Mouse (Mus musculus) midbrain, postnatal 0 days (tissue): ENCODE measurements around the gene A630095N17Rik. TPM values are rescaled to one million over a fixed set of nuclear protein-coding genes. Genes with fewer than 3 reads are reported as not detected.
"Not testable (repeated sequence)": the region's sequence is repeated elsewhere in the genome, so short reads cannot be mapped to it uniquely, and the experiment has no call there.

Experiments used
- ATAC-seq: fragments of 200-750 bp; cut with Nextera tagmentation; 2 replicates; pipeline ENCODE4 v1.8.0; 2017; ENCODE audit warnings: moderate number of reproducible peaks, mild to moderate bottlenecking, moderate TSS enrichment, moderate library complexity; ENCODE audit not compliant: low FRiP score
- DNase-seq: peaks from one replicate; pipeline ENCODE4 v3.0.0-alpha.2; 2015; ENCODE audit warnings: low spot score
- H3K27ac ChIP-seq: fragments of 300-500 bp; sonication (generic); 2 replicates; pipeline ENCODE4 v1.5.1; 2014; ENCODE audit warnings: low read depth, mild to moderate bottlenecking, low read length, mixed read lengths
- H3K27me3 ChIP-seq: fragments of 300-500 bp; sonication (generic); 2 replicates; pipeline ENCODE4 v1.6.1; 2014; ENCODE audit warnings: low read length, control low read depth, mixed read lengths; ENCODE audit not compliant: insufficient read depth
- H3K36me3 ChIP-seq: fragments of 300-500 bp; sonication (generic); 2 replicates; pipeline ENCODE4 v1.6.1; 2014; ENCODE audit warnings: low read length, control low read depth, mixed read lengths; ENCODE audit not compliant: insufficient read depth
- H3K4me1 ChIP-seq: fragments of 300-500 bp; sonication (generic); 2 replicates; pipeline ENCODE4 v1.6.1; 2014; ENCODE audit warnings: mild to moderate bottlenecking, control low read depth, antibody characterized with exemption, low read length, mixed read lengths; ENCODE audit not compliant: insufficient read depth
- H3K4me2 ChIP-seq: fragments of 300-500 bp; sonication (generic); 2 replicates; pipeline ENCODE4 v1.6.1; 2014; ENCODE audit warnings: low read depth, mild to moderate bottlenecking, low read length, mixed read lengths; ENCODE audit not compliant: poor library complexity, severe bottlenecking
- H3K4me3 ChIP-seq: fragments of 300-500 bp; sonication (generic); 2 replicates; pipeline ENCODE4 v1.5.1; 2014; ENCODE audit warnings: low read depth, mild to moderate bottlenecking, low read length, moderate library complexity
- H3K9ac ChIP-seq: fragments of 300-500 bp; sonication (generic); replicated peaks from 2 replicates; pipeline ENCODE4 v1.6.1; 2014; ENCODE audit warnings: mild to moderate bottlenecking, low read length, moderate library complexity, mixed read lengths; ENCODE audit not compliant: poor library complexity, severe bottlenecking
- H3K9me3 ChIP-seq: fragments of 300-500 bp; sonication (generic); 2 replicates; pipeline ENCODE4 v1.6.1; 2016; ENCODE audit warnings: low read length, control low read depth
- CTCF ChIP-seq: IDR thresholded peaks from 2 replicates; pipeline ENCODE4 v1.5.1; 2016; ENCODE audit warnings: antibody characterized with exemption, mild to moderate bottlenecking
- WGBS: fragments of 180-500 bp; shearing (Covaris S2); extraction: QIAGEN DNeasy Blood & Tissue Kit; methylation state at CpG from one replicate; pipeline ENCODE4 v1.1.7; 2014; 5-methylcytosine and 5-hydroxymethylcytosine counted together
- polyA plus RNA-seq: library from polyadenylated mRNA; unstranded; fragments of >200 nt; fragmentation: Nextera tagmentation; extraction: Ambion mirVana; gene quantifications from 2 replicates; pipeline ENCODE4 v1.2.1, GENCODE M21; 2015
- total RNA-seq: library from RNA; depleted of rRNA; stranded (reverse); fragments of >200 nt; gene quantifications from 2 replicates; pipeline ENCODE4 v1.2.3, GENCODE M21; 2014

Gene A630095N17Rik
- total and polyA plus RNA-seq, 2 experiments from 2014 or later = not detected

DNA sequence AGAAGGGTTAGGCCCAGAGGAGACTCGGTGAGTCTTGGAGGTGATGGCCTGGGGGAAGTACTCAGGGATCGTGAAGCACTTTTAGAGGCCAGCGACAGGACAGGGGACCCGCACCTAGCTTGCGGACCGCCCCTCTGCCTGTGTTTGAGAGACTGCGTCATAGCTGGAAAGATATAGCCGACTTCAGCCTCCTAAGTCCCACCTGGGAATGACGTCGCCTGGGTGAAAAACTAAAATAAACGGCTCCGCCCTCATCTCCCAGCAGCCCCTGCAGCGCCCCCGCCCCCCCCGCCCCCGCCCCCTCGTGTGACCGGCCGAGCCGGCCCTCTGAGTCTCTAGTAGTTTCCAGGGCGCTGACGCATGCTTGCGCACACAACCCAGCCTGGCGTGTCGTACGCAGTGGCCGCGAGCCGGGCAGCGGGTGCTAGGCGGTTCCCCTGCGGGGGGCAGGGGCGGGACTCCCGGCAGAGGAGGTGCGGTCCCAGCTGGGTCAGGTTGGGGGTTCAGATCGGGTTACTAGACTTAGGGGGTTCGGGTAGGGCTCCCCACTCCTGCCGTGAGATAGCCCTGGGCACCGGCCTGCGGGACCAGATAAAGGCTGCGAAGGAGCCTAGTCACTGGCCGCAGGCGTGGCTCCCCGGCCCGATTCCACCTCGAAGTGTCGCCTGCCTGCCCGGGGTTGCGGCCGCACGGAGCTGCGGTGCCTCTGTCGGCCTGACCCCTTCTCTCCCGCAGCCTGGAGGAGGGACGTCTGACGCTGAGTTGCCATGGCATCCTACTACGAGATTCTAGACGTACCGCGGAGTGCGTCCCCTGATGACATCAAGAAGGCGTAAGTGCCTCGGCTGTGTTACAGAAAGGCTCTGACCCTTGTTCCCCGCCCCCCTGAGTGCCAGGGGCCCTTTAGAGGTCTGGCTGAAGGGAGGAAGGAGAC lies 4.5 kb upstream of the A630095N17Rik start, which contains the start of gene Dnajb2:
TSS of gene Dnajb2 (plus strand) at position 290 of the 934 bp plus-strand sequence.
- peak; percentile 84 for DNase-seq
- peaks cover 17% of the 10 kb centered on the region for H3K36me3 ChIP-seq
- peak; percentile 87 for ATAC-seq
- no peaks in the 10 kb centered on the region for H3K27me3 ChIP-seq
- WGBS = under 1% methylated on average over 64 of the region's 64 CpGs
- peak within 1 kb of the TSS; percentile 72 for H3K4me3 ChIP-seq
- no peaks in the 10 kb centered on the region for H3K9me3 ChIP-seq
- no peak for TF ChIP-seq CTCF
- no peaks in the 10 kb centered on the region for H3K4me1 ChIP-seq
- H3K9ac ChIP-seq = peak within 1 kb of the TSS; percentile 79
- H3K27ac ChIP-seq = peak within 1 kb of the TSS; percentile 86
- H3K4me2 ChIP-seq = peak within 1 kb of the TSS; percentile 80

GRCm38 (mm10) chr1:75234606-75235005 lies 2.7 kb upstream of the A630095N17Rik start:
- Histone ChIP-seq H3K4me1 (no peaks in the 10 kb centered on the region), H3K4me2 (peak overlapping the region; percentile 12; the same call in 1 of the 2 replicates), H3K9me3 (no peaks in the 10 kb centered on the region), H3K27ac (no peak overlapping the region), H3K9ac (0 out of 2 replicates have a peak overlapping the region, but pooled peaks have one; percentile 42), H3K36me3 (peaks cover 6% of the 10 kb centered on the region; the same call in 1 of the 2 replicates), H3K4me3 (no peak overlapping the region), H3K27me3 (no peaks in the 10 kb centered on the region)
- ATAC-seq = no peak
- peak; percentile 78 for TF ChIP-seq CTCF
- WGBS = under 1% methylated on average over 8 of the region's 8 CpGs
- DNase-seq = peak; percentile 87

- not testable (repeated sequence) for H3K27me3 ChIP-seq, H3K4me2 ChIP-seq, H3K27ac ChIP-seq, H3K4me3 ChIP-seq, ATAC-seq, H3K4me1 ChIP-seq, H3K9me3 ChIP-seq, H3K36me3 ChIP-seq, DNase-seq, H3K9ac ChIP-seq
- 71% methylated on average over 4 of the region's 4 CpGs for WGBS
Observed at GRCm38 (mm10) chr1:75232489-75232888, 587 bp upstream of the A630095N17Rik start.

GRCm38 (mm10) chr1:75231224-75231623 lies 678 bp downstream of the A630095N17Rik start:
- no peak overlapping the region for H3K9ac ChIP-seq
- no peak for DNase-seq
- no peak overlapping the region for H3K27ac ChIP-seq
- ATAC-seq = no peak
- H3K4me1 ChIP-seq = no peaks in the 10 kb centered on the region
- no peaks in the 10 kb centered on the region for H3K9me3 ChIP-seq
- no peak overlapping the region for H3K4me2 ChIP-seq
- H3K4me3 ChIP-seq = no peak overlapping the region
- no peaks in the 10 kb centered on the region for H3K27me3 ChIP-seq
- WGBS = 79% methylated on average over 4 of the region's 4 CpGs
- no peaks in the 10 kb centered on the region for H3K36me3 ChIP-seq
- TF ChIP-seq CTCF = no peak

DNA sequence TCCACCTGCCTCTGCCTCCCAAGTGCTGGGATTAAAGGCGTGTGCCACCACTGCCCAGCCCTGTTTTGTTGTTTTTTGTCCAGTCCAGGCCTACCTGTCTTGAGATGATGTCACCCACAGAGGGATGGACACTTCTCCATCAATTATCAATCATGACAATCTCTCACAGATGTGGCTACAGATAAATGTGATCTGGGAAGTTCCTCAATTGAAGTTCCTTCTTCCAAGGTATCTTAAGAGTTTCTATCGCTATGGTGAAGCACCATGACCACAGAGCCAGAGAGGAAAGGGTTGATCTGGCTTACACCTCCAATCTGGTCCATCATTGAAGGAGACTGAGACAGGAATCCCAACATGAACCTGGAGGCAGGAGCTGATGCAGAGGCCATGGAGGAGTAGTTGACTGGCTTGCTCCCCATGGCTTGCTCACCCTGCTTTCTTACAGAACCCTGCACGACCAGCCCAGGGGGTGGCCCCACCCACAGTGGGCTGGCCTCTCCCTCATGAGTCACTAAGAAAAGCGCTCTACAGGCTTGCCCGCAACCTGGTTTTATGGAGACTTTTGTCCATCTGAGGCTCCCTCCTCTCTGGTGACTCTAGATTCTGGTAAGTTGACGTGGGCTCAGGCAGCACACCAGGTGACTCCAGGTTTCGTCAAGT lies 1.4 kb downstream of the A630095N17Rik start:
- Histone ChIP-seq H3K36me3 (no peaks in the 10 kb centered on the region), H3K9ac (no peak overlapping the region), H3K4me3 (no peak overlapping the region), H3K4me1 (no peaks in the 10 kb centered on the region), H3K4me2 (no peak overlapping the region), H3K27ac (no peak overlapping the region), H3K9me3 (no peaks in the 10 kb centered on the region), H3K27me3 (no peaks in the 10 kb centered on the region)
- ATAC-seq = no peak
- no peak for DNase-seq
- 74% methylated on average over 7 of the region's 7 CpGs for WGBS
- TF ChIP-seq CTCF = no peak

DNA sequence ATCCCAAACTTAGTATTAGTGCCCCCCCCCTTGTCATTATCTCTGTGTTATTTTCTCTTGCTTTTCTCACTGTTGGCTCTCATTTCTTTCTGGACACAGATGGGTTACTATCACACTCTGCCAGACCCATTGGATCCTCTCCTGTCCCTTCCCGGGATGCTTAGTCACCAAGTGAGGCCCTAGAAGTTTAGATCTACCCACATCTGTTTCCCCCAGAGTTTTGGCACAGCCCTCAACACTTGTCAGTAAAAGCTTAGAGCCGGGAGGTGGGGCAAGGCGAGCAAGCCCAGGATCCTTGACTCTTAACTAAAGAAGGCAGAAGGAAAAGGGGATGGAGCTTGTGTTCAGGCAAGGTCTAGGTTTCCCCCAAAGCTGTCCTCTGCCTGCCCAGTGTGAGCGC lies 2.7 kb downstream of the A630095N17Rik start:
- Histone ChIP-seq H3K9ac (no peak overlapping the region), H3K36me3 (no peaks in the 10 kb centered on the region), H3K27ac (no peak overlapping the region), H3K4me1 (no peaks in the 10 kb centered on the region), H3K4me3 (no peak overlapping the region), H3K9me3 (no peaks in the 10 kb centered on the region), H3K27me3 (no peaks in the 10 kb centered on the region), H3K4me2 (no peak overlapping the region)
- ATAC-seq (no peak), DNase-seq (no peak)
- no peak for TF ChIP-seq CTCF
- WGBS = 81% methylated on average over 4 of the region's 4 CpGs
